Mouse (Mus musculus) hindbrain, embryonic 16.5 days (tissue): ENCODE results near the gene Ube4b. TPM values are rescaled to one million over a fixed set of nuclear protein-coding genes. Genes with fewer than 3 reads are reported as not detected.
A peak's percentile ranks its signal among the peaks of the same experiment; 100 is the strongest.

Experiments
- ATAC-seq: fragments of 200-750 bp; cut with Nextera tagmentation; 2 replicates; pipeline ENCODE4 v1.8.0; 2017; ENCODE audit warnings: moderate TSS enrichment, moderate library complexity
- H3K27ac ChIP-seq: fragments of 300-500 bp; sonication (generic); 2 replicates; pipeline ENCODE4 v1.5.1; 2014; ENCODE audit warnings: low read depth, mild to moderate bottlenecking, control low read depth, low read length, moderate library complexity
- H3K27me3 ChIP-seq: fragments of 300-500 bp; sonication (generic); replicated peaks from 2 replicates; pipeline ENCODE4 v1.6.1; 2014; ENCODE audit warnings: low read length; ENCODE audit not compliant: control insufficient read depth, insufficient read depth
- H3K36me3 ChIP-seq: fragments of 300-500 bp; sonication (generic); 2 replicates; pipeline ENCODE4 v1.6.1; 2014; ENCODE audit warnings: mild to moderate bottlenecking, low read length, moderate library complexity, mixed read lengths; ENCODE audit not compliant: control insufficient read depth, insufficient read depth
- H3K4me1 ChIP-seq: fragments of 300-500 bp; sonication (generic); 2 replicates; pipeline ENCODE4 v1.6.1; 2014; ENCODE audit warnings: low read depth, low read length; ENCODE audit not compliant: control insufficient read depth, insufficient read depth
- H3K4me2 ChIP-seq: fragments of 300-500 bp; sonication (generic); 2 replicates; pipeline ENCODE4 v1.6.1; 2014; ENCODE audit warnings: mild to moderate bottlenecking, low read length, control low read depth, moderate library complexity
- H3K4me3 ChIP-seq: fragments of 300-500 bp; sonication (generic); 2 replicates; pipeline ENCODE4 v1.5.1; 2014; ENCODE audit warnings: mild to moderate bottlenecking, low read length, control low read depth, moderate library complexity
- H3K9ac ChIP-seq: fragments of 300-500 bp; sonication (generic); 2 replicates; pipeline ENCODE4 v1.6.1; 2014; ENCODE audit warnings: low read depth, mild to moderate bottlenecking, control low read depth, low read length, moderate library complexity
- H3K9me3 ChIP-seq: fragments of 300-500 bp; sonication (generic); 2 replicates; pipeline ENCODE4 v1.6.1; 2014; ENCODE audit warnings: mild to moderate bottlenecking, low read length, moderate library complexity; ENCODE audit not compliant: control insufficient read depth
- WGBS: fragments of 180-500 bp; shearing (Covaris S2); extraction: QIAGEN DNeasy Blood & Tissue Kit; methylation state at CpG from one replicate; pipeline ENCODE4 v1.1.7; 2014; 5-methylcytosine and 5-hydroxymethylcytosine counted together
- polyA plus RNA-seq: library from polyadenylated mRNA; unstranded; fragments of >200 nt; fragmentation: Nextera tagmentation; extraction: Ambion mirVana; gene quantifications from 2 replicates; pipeline ENCODE4 v1.2.1, GENCODE M21; 2015

Ube4b gene
- polyA plus RNA-seq, 1 experiment from 2014 or later = 47.4 TPM

GRCm38 (mm10) chr4:149365702-149366370 lies 60.7 kb downstream of the Ube4b start:
- Histone ChIP-seq H3K36me3 (peaks cover 27% of the 10 kb centered on the region), H3K9ac (no peak overlapping the region), H3K4me2 (no peak overlapping the region), H3K4me1 (no peaks in the 10 kb centered on the region), H3K27ac (no peak overlapping the region), H3K27me3 (no peaks in the 10 kb centered on the region), H3K4me3 (no peak overlapping the region), H3K9me3 (no peaks in the 10 kb centered on the region)
- no peak for ATAC-seq
- WGBS = 80% methylated on average over 12 of the region's 12 CpGs

GRCm38 (mm10) chr4:149364896-149365295 lies 61.7 kb downstream of the Ube4b start:
- Histone ChIP-seq H3K27ac (no peak overlapping the region), H3K4me1 (no peaks in the 10 kb centered on the region), H3K36me3 (peaks cover 22% of the 10 kb centered on the region), H3K4me3 (no peak overlapping the region), H3K4me2 (no peak overlapping the region), H3K27me3 (no peaks in the 10 kb centered on the region), H3K9me3 (no peaks in the 10 kb centered on the region), H3K9ac (no peak overlapping the region)
- peak; percentile 60; the same call in 1 of the 2 replicates for ATAC-seq
- WGBS = 69% methylated on average over 5 of the region's 5 CpGs

- no peaks in the 10 kb centered on the region for H3K9me3 ChIP-seq
- no peaks in the 10 kb centered on the region for H3K27me3 ChIP-seq
- WGBS = 71% methylated on average over 6 of the region's 6 CpGs
- peaks cover 41% of the 10 kb centered on the region for H3K36me3 ChIP-seq
- no peak overlapping the region for H3K4me3 ChIP-seq
- H3K4me1 ChIP-seq = no peaks in the 10 kb centered on the region
- no peak for ATAC-seq
- no peak overlapping the region for H3K9ac ChIP-seq
- no peak overlapping the region for H3K27ac ChIP-seq
- H3K4me2 ChIP-seq = no peak overlapping the region
Measured at GRCm38 (mm10) chr4:149361051-149361450, 65.5 kb downstream of the Ube4b start.

- Histone ChIP-seq H3K4me3 (no peak overlapping the region), H3K9me3 (no peaks in the 10 kb centered on the region), H3K36me3 (peaks cover 44% of the 10 kb centered on the region), H3K27me3 (no peaks in the 10 kb centered on the region), H3K9ac (no peak overlapping the region), H3K27ac (no peak overlapping the region), H3K4me1 (no peaks in the 10 kb centered on the region), H3K4me2 (no peak overlapping the region)
- WGBS = 98% methylated on average over 5 of the region's 5 CpGs
- ATAC-seq = no peak
Measured at GRCm38 (mm10) chr4:149360647-149361046, 65.9 kb downstream of the Ube4b start.

GRCm38 (mm10) chr4:149357982-149358381 lies 68.6 kb downstream of the Ube4b start:
- Histone ChIP-seq H3K27me3 (no peaks in the 10 kb centered on the region), H3K36me3 (peaks cover 55% of the 10 kb centered on the region), H3K4me2 (no peak overlapping the region), H3K9me3 (no peaks in the 10 kb centered on the region), H3K9ac (no peak overlapping the region), H3K4me1 (no peaks in the 10 kb centered on the region), H3K27ac (no peak overlapping the region), H3K4me3 (no peak overlapping the region)
- ATAC-seq = no peak
- WGBS = 91% methylated on average over 5 of the region's 5 CpGs

- no peak for ATAC-seq
- Histone ChIP-seq H3K4me1 (no peaks in the 10 kb centered on the region), H3K27me3 (no peaks in the 10 kb centered on the region), H3K4me2 (no peak overlapping the region), H3K27ac (no peak overlapping the region), H3K9ac (no peak overlapping the region), H3K36me3 (peaks cover 67% of the 10 kb centered on the region), H3K9me3 (no peaks in the 10 kb centered on the region), H3K4me3 (no peak overlapping the region)
- over 99% methylated on average over 8 of the region's 8 CpGs for WGBS
Measured at GRCm38 (mm10) chr4:149354671-149355070, 71.9 kb downstream of the Ube4b start.

GRCm38 (mm10) chr4:149351596-149352150 lies 74.9 kb downstream of the Ube4b start:
- Histone ChIP-seq H3K36me3 (peaks cover 50% of the 10 kb centered on the region), H3K27me3 (no peaks in the 10 kb centered on the region), H3K4me2 (no peak overlapping the region), H3K27ac (no peak overlapping the region), H3K4me1 (no peaks in the 10 kb centered on the region), H3K9me3 (no peaks in the 10 kb centered on the region), H3K9ac (no peak overlapping the region), H3K4me3 (no peak overlapping the region)
- whole genome bisulfite sequencing = 88% methylated on average over 8 of the region's 8 CpGs
- no peak for ATAC-seq

- no peaks in the 10 kb centered on the region for H3K9me3 ChIP-seq
- no peaks in the 10 kb centered on the region for H3K4me1 ChIP-seq
- H3K4me3 ChIP-seq = no peak overlapping the region
- WGBS = 79% methylated on average over 5 of the region's 5 CpGs
- no peak overlapping the region for H3K27ac ChIP-seq
- no peak overlapping the region for H3K4me2 ChIP-seq
- H3K27me3 ChIP-seq = no peaks in the 10 kb centered on the region
- H3K36me3 ChIP-seq = peaks cover 32% of the 10 kb centered on the region
- no peak for ATAC-seq
- H3K9ac ChIP-seq = no peak overlapping the region
Measured at GRCm38 (mm10) chr4:149348963-149349362, 77.6 kb downstream of the Ube4b start.

GRCm38 (mm10) chr4:149345873-149346272 lies 80.7 kb downstream of the Ube4b start:
- no peaks in the 10 kb centered on the region for H3K9me3 ChIP-seq
- no peak overlapping the region for H3K9ac ChIP-seq
- H3K36me3 ChIP-seq = peaks cover 21% of the 10 kb centered on the region
- no peak overlapping the region for H3K4me3 ChIP-seq
- 89% methylated on average over 5 of the region's 5 CpGs for WGBS
- no peaks in the 10 kb centered on the region for H3K4me1 ChIP-seq
- no peaks in the 10 kb centered on the region for H3K27me3 ChIP-seq
- H3K4me2 ChIP-seq = no peak overlapping the region
- no peak overlapping the region for H3K27ac ChIP-seq
- no peak for ATAC-seq
